13 mouse cellular contexts compared by ENCODE assay signal in the genomic region with DNA sequence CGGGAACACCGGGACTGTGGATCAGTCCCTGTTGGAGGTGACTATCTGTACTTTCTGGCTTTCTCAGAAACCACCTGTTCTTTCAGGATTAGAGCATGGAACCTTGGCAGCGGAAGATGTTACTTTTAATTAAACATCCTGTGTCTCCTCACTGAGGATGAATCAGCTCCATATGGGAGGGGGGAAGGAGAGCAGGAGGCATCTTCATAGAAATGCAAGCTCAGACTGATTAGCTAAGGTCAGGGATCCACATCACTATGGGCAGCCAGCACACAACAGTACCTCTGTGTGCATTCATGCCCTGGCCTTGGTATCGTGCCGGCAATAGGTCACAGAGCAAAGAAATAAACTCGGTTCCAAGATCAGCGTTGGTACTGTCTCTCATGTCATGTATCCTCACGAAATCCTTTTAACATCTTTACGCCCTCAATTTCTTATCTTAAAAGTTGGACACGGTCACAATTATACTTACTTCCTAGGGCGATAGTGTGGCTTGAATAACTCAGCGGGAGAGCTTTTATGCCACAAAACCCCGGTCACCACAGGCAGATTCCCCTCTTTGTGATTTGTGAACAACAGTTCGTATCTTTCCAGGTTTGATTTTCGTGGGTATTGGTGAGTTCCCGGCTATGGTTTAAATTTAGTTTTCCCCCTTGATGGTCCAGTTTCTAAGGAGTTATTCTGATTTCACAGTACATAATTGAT.
DNase-seq lines count a peak whose midpoint lies in the region; ATAC-seq lines count a peak whose summit lies in the region.
"Had no signal": no experiment of that assay in that cellular context is flagged by ENCODE, and none has a peak within 500 bp of the region (broad histone marks: within the 10 kb centered on the region; RNA-seq: fewer than 3 reads in every experiment).

No protein-coding gene starts in this region.

- WGBS in forebrain, embryonic 14.5 days = 17% methylated on average over 16 of the region's 16 CpGs
- 17% methylated on average over 16 of the region's 16 CpGs for WGBS in forebrain, embryonic 15.5 days
- 17% methylated on average over 16 of the region's 16 CpGs for WGBS in midbrain, embryonic 11.5 days

- no peaks in the 10 kb centered on the region for H3K36me3 ChIP-seq in forebrain, embryonic 14.5 days (ENCODE audit: control insufficient read depth, insufficient read depth, low read length)
- no peaks in the 10 kb centered on the region for H3K36me3 ChIP-seq in forebrain, embryonic 15.5 days
- H3K36me3 ChIP-seq in midbrain, embryonic 11.5 days (ENCODE audit: control insufficient read depth, insufficient read depth, low read length) = no peaks in the 10 kb centered on the region
- H3K36me3 ChIP-seq: embryonic facial prominence, embryonic 12.5 days had no signal

- H3K9ac ChIP-seq in forebrain, embryonic 14.5 days (ENCODE audit: low read length) = no peak overlapping the region
- H3K9ac ChIP-seq in forebrain, embryonic 15.5 days (replicated peaks) = no peak overlapping the region
- no peak overlapping the region for H3K9ac ChIP-seq in midbrain, embryonic 11.5 days (ENCODE audit: low read length)
- H3K9ac ChIP-seq: embryonic facial prominence, embryonic 12.5 days had no signal

- DNase-seq in forebrain, embryonic 14.5 days (ENCODE audit: low spot score) = peak; percentile 37
- peak; percentile 65 for DNase-seq in Muller cell, postnatal 12 days (ENCODE audit: inconsistent ontology term)
- peak; percentile 87 for DNase-seq in brain, adult 2 months (ENCODE audit: low read depth, low spot score)
- no peak for DNase-seq in midbrain, embryonic 11.5 days (ENCODE audit: low spot score, missing footprints)
- DNase-seq in heart, adult 8-10 months (ENCODE audit: low spot score) = no peak
- DNase-seq in spleen, adult 18-20 months = no peak
- DNase-seq: lung, adult 18-20 months had no signal

- H3K4me1 ChIP-seq in forebrain, embryonic 14.5 days (ENCODE audit: control insufficient read depth, insufficient read depth, low read length) = peaks cover 12% of the 10 kb centered on the region
- H3K4me1 ChIP-seq in forebrain, embryonic 15.5 days = peaks cover 44% of the 10 kb centered on the region
- peaks cover 18% of the 10 kb centered on the region for H3K4me1 ChIP-seq in midbrain, embryonic 11.5 days (ENCODE audit: control insufficient read depth, insufficient read depth, low read length)

- ATAC-seq in forebrain, embryonic 14.5 days = no peak
- no peak for ATAC-seq in forebrain, embryonic 15.5 days (replicated peaks)
- ATAC-seq in midbrain, embryonic 11.5 days (ENCODE audit: low FRiP score) = 0 out of 2 replicates have a peak, but pooled peaks have one; percentile 31
- ATAC-seq: forebrain, embryonic 16.5 days; inflammation-experienced regulatory T-cells, adult 6 months had no signal

- no peak overlapping the region for H3K4me3 ChIP-seq in forebrain, embryonic 14.5 days (ENCODE audit: low read depth, low read length)
- H3K4me3 ChIP-seq in forebrain, embryonic 15.5 days = no peak overlapping the region
- no peak overlapping the region for H3K4me3 ChIP-seq in midbrain, embryonic 11.5 days (ENCODE audit: low read depth, low read length)
- H3K4me3 ChIP-seq: embryonic facial prominence, embryonic 12.5 days had no signal

- no peak overlapping the region for H3K4me2 ChIP-seq in forebrain, embryonic 14.5 days (ENCODE audit: low read length)
- H3K4me2 ChIP-seq in forebrain, embryonic 15.5 days (replicated peaks) = no peak overlapping the region
- H3K4me2 ChIP-seq in midbrain, embryonic 11.5 days = peak overlapping the region; percentile 13
- H3K4me2 ChIP-seq: embryonic facial prominence, embryonic 12.5 days had no signal

- no peaks in the 10 kb centered on the region for H3K9me3 ChIP-seq in forebrain, embryonic 14.5 days (replicated peaks; ENCODE audit: control insufficient read depth, low read length)
- H3K9me3 ChIP-seq in forebrain, embryonic 15.5 days = no peaks in the 10 kb centered on the region
- no peaks in the 10 kb centered on the region for H3K9me3 ChIP-seq in midbrain, embryonic 11.5 days (ENCODE audit: control insufficient read depth, low read length)
- H3K9me3 ChIP-seq: embryonic facial prominence, embryonic 12.5 days had no signal

- no peaks in the 10 kb centered on the region for H3K27me3 ChIP-seq in forebrain, embryonic 14.5 days (replicated peaks; ENCODE audit: control insufficient read depth, insufficient read depth, low read length)
- H3K27me3 ChIP-seq in forebrain, embryonic 15.5 days = no peaks in the 10 kb centered on the region
- H3K27me3 ChIP-seq in midbrain, embryonic 11.5 days (ENCODE audit: control insufficient read depth, insufficient read depth, low read length) = peaks cover 9% of the 10 kb centered on the region
- H3K27me3 ChIP-seq: CH12.LX; embryonic facial prominence, embryonic 12.5 days had no signal

- no peak overlapping the region for H3K27ac ChIP-seq in forebrain, embryonic 14.5 days (ENCODE audit: low read depth, low read length)
- no peak overlapping the region for H3K27ac ChIP-seq in forebrain, embryonic 15.5 days (replicated peaks)
- H3K27ac ChIP-seq in midbrain, embryonic 11.5 days (ENCODE audit: low read depth, low read length) = no peak overlapping the region
- H3K27ac ChIP-seq: stomach, postnatal 0 days had no signal

Comparison
In these comparisons a context has a peak if more than half of its experiments do, and no peak if none do; other contexts are left out.
1. DNase-seq: peak in forebrain, embryonic 14.5 days (single experiment), Muller cell, postnatal 12 days (single experiment) and brain, adult 2 months (single experiment); none in midbrain, embryonic 11.5 days (single experiment), heart, adult 8-10 months (single experiment) and spleen, adult 18-20 months (0 of 2).